Mouse (Mus musculus): ENCODE data around the gene Kcnj5. TPM values are rescaled to one million over a fixed set of nuclear protein-coding genes. Genes with fewer than 3 reads are reported as not detected.

Gene Kcnj5
- total RNA-seq, 2 experiments from 2014 or later, result not detected

GRCm38 (mm10) chr9:32323610-32324009 is 20.5 kb downstream of the Kcnj5 start:
- no peak for DNase-seq
- intact Hi-C loops (cut with DNase I), result no loop called here

GRCm38 (mm10) chr9:32320167-32320566 is 24.0 kb downstream of the Kcnj5 start:
- DNase-seq, result no peak
- intact Hi-C loops (cut with DNase I), result no loop called here

- no peak for DNase-seq
- intact Hi-C loops (cut with DNase I), result no loop called here
Measured at GRCm38 (mm10) chr9:32315999-32316398, 28.2 kb downstream of the Kcnj5 start.

- intact Hi-C loops (cut with DNase I), result no loop called here
- DNase-seq, result no peak
Measured at GRCm38 (mm10) chr9:32314071-32314470, 30.1 kb downstream of the Kcnj5 start.

- DNase-seq, result no peak
- intact Hi-C loops (cut with DNase I), result no loop called here
Measured at GRCm38 (mm10) chr9:32312208-32312607, 31.9 kb downstream of the Kcnj5 start.

GRCm38 (mm10) chr9:32311786-32312185 is 32.4 kb downstream of the Kcnj5 start:
- intact Hi-C loops (cut with DNase I), result no loop called here
- DNase-seq, result no peak

- intact Hi-C loops (cut with DNase I), result no loop called here
- no peak for DNase-seq
Measured at GRCm38 (mm10) chr9:32302501-32303150, 41.5 kb downstream of the Kcnj5 start.

- intact Hi-C loops (cut with DNase I), result no loop called here
- no peak for DNase-seq
Measured at GRCm38 (mm10) chr9:32295061-32295800, 48.9 kb downstream of the Kcnj5 start.

- intact Hi-C loops (cut with DNase I), result no loop called here
- DNase-seq, result no peak
Measured at GRCm38 (mm10) chr9:32292686-32293085, 51.5 kb downstream of the Kcnj5 start.

GRCm38 (mm10) chr9:32291618-32292017 is 52.5 kb downstream of the Kcnj5 start:
- intact Hi-C loops (cut with DNase I), result no loop called here
- DNase-seq, result no peak

- DNase-seq, result no peak
- intact Hi-C loops (cut with DNase I), result no loop called here
Measured at GRCm38 (mm10) chr9:32283591-32283990, 60.6 kb downstream of the Kcnj5 start.

GRCm38 (mm10) chr9:32280456-32280855 is 63.7 kb downstream of the Kcnj5 start:
- intact Hi-C loops (cut with DNase I), result no loop called here
- no peak for DNase-seq

GRCm38 (mm10) chr9:32279789-32280188 is 64.4 kb downstream of the Kcnj5 start:
- DNase-seq, result no peak
- intact Hi-C loops (cut with DNase I), result no loop called here

GRCm38 (mm10) chr9:32278052-32278451 is 66.1 kb downstream of the Kcnj5 start:
- no peak for DNase-seq
- intact Hi-C loops (cut with DNase I), result no loop called here

- DNase-seq, result peak; percentile 28 to 29
- intact Hi-C loops (cut with DNase I), result loop anchor here (2.0 kb wide), 1 partner anchor 79 kb away; no protein-coding TSS in a partner anchor
Measured at GRCm38 (mm10) chr9:32271896-32272444, 72.2 kb downstream of the Kcnj5 start.

Other genes with a start within 250 kb of the Kcnj5 start
- gene Arhgap32, start 228.2 kb downstream of the Kcnj5 start, total RNA-seq (2021), result 1 to 10 TPM; 4.5 to 6.0 TPM
- gene Kcnj1, start 28.1 kb upstream of the Kcnj5 start, total RNA-seq (2021), result not detected
- 1 to 10 TPM; 6.8 to 9.1 TPM for gene Fli1, start 198.5 kb upstream of the Kcnj5 start, total RNA-seq (2021)

Measured in gastrocnemius, postnatal 36 days (tissue).